Mouse (Mus musculus) MN1 (cell line): ENCODE measurements around the gene Rhoq.

Experiments used
- DNase-seq: peaks from one replicate; pipeline ENCODE4 v3.0.0-alpha.2; 2016; ENCODE audit warnings: low spot score

The Rhoq gene

GRCm38 (mm10) chr17:86962894-86963585 is at the start of gene Rhoq:
TSS of gene Rhoq (plus strand) at chr17:86963082.
- DNase-seq = peak; percentile 88

GRCm38 (mm10) chr17:86915540-86915939 is 47.3 kb upstream of the Rhoq start:
- no peak for DNase-seq

GRCm38 (mm10) chr17:86917048-86917447 is 45.8 kb upstream of the Rhoq start, which contains the start of gene Tmem247:
TSS of gene Tmem247 (plus strand) at chr17:86917348.
- DNase-seq = no peak

- DNase-seq = no peak
Measured at GRCm38 (mm10) chr17:86918786-86919185, 44.1 kb upstream of the Rhoq start.

GRCm38 (mm10) chr17:86919729-86920128 is 43.2 kb upstream of the Rhoq start:
- DNase-seq = no peak

- no peak for DNase-seq
Measured at GRCm38 (mm10) chr17:86924679-86925078, 38.2 kb upstream of the Rhoq start.

- no peak for DNase-seq
Measured at GRCm38 (mm10) chr17:86926836-86927235, 36.0 kb upstream of the Rhoq start.

GRCm38 (mm10) chr17:86929355-86929754 is 33.5 kb upstream of the Rhoq start:
- DNase-seq = no peak

GRCm38 (mm10) chr17:86929981-86930380 is 32.9 kb upstream of the Rhoq start:
- DNase-seq = no peak

- DNase-seq = peak; percentile 10
Measured at GRCm38 (mm10) chr17:86932896-86933295, 30.0 kb upstream of the Rhoq start.

- DNase-seq = peak; percentile 12
Measured at GRCm38 (mm10) chr17:86937064-86937463, 25.8 kb upstream of the Rhoq start.

- DNase-seq = peak; percentile 83
Measured at GRCm38 (mm10) chr17:86937497-86938155, 25.3 kb upstream of the Rhoq start.

- DNase-seq = no peak
Measured at GRCm38 (mm10) chr17:86938683-86939082, 24.2 kb upstream of the Rhoq start.

GRCm38 (mm10) chr17:86942112-86942511 is 20.8 kb upstream of the Rhoq start:
- DNase-seq = no peak

GRCm38 (mm10) chr17:86943158-86943557 is 19.7 kb upstream of the Rhoq start:
- no peak for DNase-seq

- no peak for DNase-seq
Measured at GRCm38 (mm10) chr17:86946078-86946477, 16.8 kb upstream of the Rhoq start.

- DNase-seq = no peak
Measured at GRCm38 (mm10) chr17:86947840-86948796, 14.8 kb upstream of the Rhoq start, which contains the start of gene Atp6v1e2. TSS of gene Atp6v1e2 (minus strand) at chr17:86947897.

GRCm38 (mm10) chr17:86948801-86949200 is 14.1 kb upstream of the Rhoq start:
- DNase-seq = no peak

- no peak for DNase-seq
Measured at GRCm38 (mm10) chr17:86957239-86957638, 5.6 kb upstream of the Rhoq start.

- no peak for DNase-seq
Measured at GRCm38 (mm10) chr17:86957968-86958367, 4.9 kb upstream of the Rhoq start.

- peak; percentile 51 for DNase-seq
Measured at GRCm38 (mm10) chr17:86961301-86961841, 1.5 kb upstream of the Rhoq start.

GRCm38 (mm10) chr17:86962297-86962893 is 487 bp upstream of the Rhoq start:
- peak; percentile 92 for DNase-seq
